Mouse (Mus musculus) liver, embryonic 14.5 days (tissue): ENCODE measurements around the gene Fam117b.

ENCODE experiments used
- CTCF ChIP-seq: IDR thresholded peaks from 2 replicates; pipeline ENCODE4 v1.5.1; 2016; ENCODE audit warnings: antibody characterized with exemption, low read depth, control low read depth
- EP300 ChIP-seq: IDR thresholded peaks from 2 replicates; pipeline ENCODE4 v1.6.1; 2016; ENCODE audit warnings: antibody characterized with exemption, low read depth

- TF ChIP-seq CTCF (peak; percentile 12; the same call in 1 of the 2 replicates), EP300 (no peak)
Observed at GRCm38 (mm10) chr1:59874023-59874422, 38.8 kb upstream of the Fam117b start.
